Mouse (Mus musculus) ES-E14 (cell line): ENCODE data around the gene Nfic. TPM values are rescaled to one million over a fixed set of nuclear protein-coding genes. Genes with fewer than 3 reads are reported as not detected.

Experiments used
- DNase-seq: peaks from one replicate; pipeline ENCODE4 v3.0.0-alpha.2; 2013; ENCODE audit warnings: low read depth, low spot score
- H3K27ac ChIP-seq: 2 replicates; pipeline ENCODE4 v1.5.1; 2012; ENCODE audit warnings: low read depth, mild to moderate bottlenecking, low read length, moderate library complexity, mixed read lengths; ENCODE audit not compliant: poor library complexity, insufficient read depth, severe bottlenecking
- H3K36me3 ChIP-seq: 2 replicates; pipeline ENCODE4 v1.6.1; 2012; ENCODE audit warnings: mild to moderate bottlenecking, low read length, moderate library complexity, mixed read lengths; ENCODE audit not compliant: control insufficient read depth, poor library complexity, insufficient read depth, severe bottlenecking
- H3K4me1 ChIP-seq, 2 experiments: fragments of 150-350 bp in 1 of 2; sonication (generic) in 1 of 2; 2 replicates each; pipeline ENCODE4 v1.6.1; 2012; ENCODE audit warnings: low read length in 2 of 2, mild to moderate bottlenecking in 1 of 2, mixed read lengths in 1 of 2; ENCODE audit not compliant: control insufficient read depth in 2 of 2, insufficient read depth in 2 of 2, poor library complexity in 1 of 2
- H3K4me3 ChIP-seq, 2 experiments: fragments of 150-350 bp in 1 of 2; sonication (generic) in 1 of 2; 2 replicates each; pipeline ENCODE4 v1.5.1; 2012; ENCODE audit warnings: low read length in 2 of 2, low read depth in 1 of 2, mild to moderate bottlenecking in 1 of 2, mixed read lengths in 1 of 2; ENCODE audit not compliant: insufficient read depth in 1 of 2, poor library complexity in 1 of 2, severe bottlenecking in 1 of 2
- H3K9ac ChIP-seq: 2 replicates; pipeline ENCODE4 v1.6.1; 2012; ENCODE audit warnings: low read depth, mild to moderate bottlenecking, low read length, mixed read lengths; ENCODE audit not compliant: poor library complexity, insufficient read depth, severe bottlenecking
- H3K9me3 ChIP-seq: fragments of 150-350 bp; sonication (generic); 2 replicates; pipeline ENCODE4 v1.6.1; 2012; ENCODE audit warnings: low read depth, mild to moderate bottlenecking, low read length; ENCODE audit not compliant: control insufficient read depth, insufficient read depth
- CHD2 ChIP-seq: IDR thresholded peaks from 2 replicates; pipeline ENCODE4 v1.6.1; 2014; ENCODE audit warnings: mild to moderate bottlenecking, low read depth, low read length, inconsistent platforms
- HCFC1 ChIP-seq: IDR thresholded peaks from 2 replicates; pipeline ENCODE4 v1.6.1; 2012; ENCODE audit warnings: low read length, inconsistent platforms, borderline replicate concordance; ENCODE audit not compliant: insufficient read depth
- MAFK ChIP-seq: IDR thresholded peaks from 2 replicates; pipeline ENCODE4 v1.6.1; 2014; ENCODE audit warnings: mild to moderate bottlenecking, low read depth, low read length, inconsistent platforms; ENCODE audit not compliant: insufficient read depth
- ZC3H11A ChIP-seq: IDR thresholded peaks from 2 replicates; pipeline ENCODE4 v1.6.1; 2012; ENCODE audit warnings: low read depth, mild to moderate bottlenecking, inconsistent platforms, low read length, borderline replicate concordance
- ZNF384 ChIP-seq: IDR thresholded peaks from 2 replicates; pipeline ENCODE4 v1.6.1; 2012; ENCODE audit warnings: low read depth, low read length, inconsistent platforms
- in situ Hi-C, 2 experiments: fragments of 600-800 bp; cut with MboI; formaldehyde crosslinking; loops; one replicate each; pipeline ENCODE4 v1.15.1; 2025; ENCODE audit warnings: low sequenced_read_pairs in 2 of 2, inconsistent platforms in 1 of 2; ENCODE audit not compliant: unreplicated experiment in 2 of 2
- total RNA-seq: library from RNA; depleted of rRNA; stranded (reverse); fragments of 300-350 nt; gene quantifications from 2 replicates; pipeline ENCODE4 v1.2.3, GENCODE M21; 2012

Gene Nfic
- total RNA-seq, 1 experiment = 4.9 TPM

DNA sequence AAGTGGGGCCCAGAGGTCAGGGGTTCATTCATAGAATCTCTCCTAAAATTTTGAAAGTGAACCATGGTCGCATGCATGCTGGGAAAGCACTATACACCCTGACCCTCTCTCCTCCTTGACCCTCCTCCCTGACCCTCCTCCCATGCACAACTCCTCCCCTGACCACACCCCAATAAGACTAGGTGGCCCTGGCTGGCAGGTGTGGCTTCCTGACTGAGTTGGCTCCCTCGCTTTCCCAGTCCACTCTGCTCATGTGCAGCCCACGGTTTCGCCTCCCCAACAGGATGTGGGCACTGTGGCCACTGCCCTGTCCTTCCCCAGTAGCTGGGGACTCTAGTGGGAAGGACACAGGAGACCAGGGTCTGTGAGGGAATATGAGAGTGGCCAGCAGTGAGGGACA lies 45.1 kb downstream of the Nfic start:
- no peak for TF ChIP-seq CHD2
- peaks cover 5% of the 10 kb centered on the region; the same call in 1 of the 2 replicates for H3K36me3 ChIP-seq
- no peak for DNase-seq
- no peaks in the 10 kb centered on the region for H3K9me3 ChIP-seq
- in situ Hi-C loops = no loop called here
- peaks cover 4 to 71% of the 10 kb centered on the region in 2 experiments for H3K4me1 ChIP-seq
- H3K4me3 ChIP-seq = peak overlapping the region; percentile 37 to 50; a peak in 2 of 4 replicates
- H3K9ac ChIP-seq = no peak overlapping the region; the same call in 1 of the 2 replicates
- no peak overlapping the region for H3K27ac ChIP-seq

DNA sequence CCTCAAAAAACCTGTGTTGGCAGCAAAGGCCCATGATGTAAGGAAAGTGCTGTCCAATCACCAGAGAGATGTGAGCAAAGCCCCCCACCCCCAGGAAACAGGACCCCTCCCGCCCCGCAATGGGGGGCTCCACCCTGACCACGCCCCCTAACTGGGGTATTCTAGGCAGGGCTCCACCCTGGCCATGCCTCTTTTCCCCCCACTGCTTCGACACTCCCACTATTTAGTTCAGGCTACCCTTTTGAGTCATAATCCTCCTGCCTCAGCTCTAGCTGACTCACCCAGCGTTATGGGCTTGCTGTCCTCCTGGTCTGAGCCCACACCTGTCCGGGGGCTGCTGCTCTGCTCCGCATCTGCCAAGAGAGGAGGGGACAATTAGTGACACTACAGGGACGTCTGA lies 46.1 kb downstream of the Nfic start:
- H3K9me3 ChIP-seq = no peaks in the 10 kb centered on the region
- DNase-seq = no peak
- peak overlapping the region; percentile 37 to 50; a peak in 3 of 4 replicates for H3K4me3 ChIP-seq
- peaks cover 2 to 72% of the 10 kb centered on the region in 2 experiments for H3K4me1 ChIP-seq
- peaks cover 11% of the 10 kb centered on the region; the same call in 1 of the 2 replicates for H3K36me3 ChIP-seq
- peak overlapping the region; percentile 38; the same call in 1 of the 2 replicates for H3K27ac ChIP-seq
- TF ChIP-seq MAFK = no peak
- no peak for TF ChIP-seq CHD2
- no peak for TF ChIP-seq ZNF384
- TF ChIP-seq HCFC1 = no peak
- TF ChIP-seq ZC3H11A = no peak
- H3K9ac ChIP-seq = peak overlapping the region; percentile 19; the same call in 1 of the 2 replicates
- in situ Hi-C loops = no loop called here

GRCm38 (mm10) chr10:81408871-81409291 lies 46.6 kb downstream of the Nfic start:
- H3K9ac ChIP-seq = no peak overlapping the region
- in situ Hi-C loops = no loop called here
- H3K4me1 ChIP-seq = peaks cover under 1 to 72% of the 10 kb centered on the region in 2 experiments; a peak in 3 of 4 replicates
- H3K27ac ChIP-seq = peak overlapping the region; percentile 38
- H3K4me3 ChIP-seq = peak overlapping the region; percentile 19 to 37; a peak in 3 of 4 replicates
- H3K9me3 ChIP-seq = no peaks in the 10 kb centered on the region
- no peak for TF ChIP-seq HCFC1
- no peak for TF ChIP-seq ZNF384
- TF ChIP-seq ZC3H11A = no peak
- TF ChIP-seq CHD2 = no peak
- peaks cover 12% of the 10 kb centered on the region; the same call in 1 of the 2 replicates for H3K36me3 ChIP-seq
- no peak for DNase-seq

DNA sequence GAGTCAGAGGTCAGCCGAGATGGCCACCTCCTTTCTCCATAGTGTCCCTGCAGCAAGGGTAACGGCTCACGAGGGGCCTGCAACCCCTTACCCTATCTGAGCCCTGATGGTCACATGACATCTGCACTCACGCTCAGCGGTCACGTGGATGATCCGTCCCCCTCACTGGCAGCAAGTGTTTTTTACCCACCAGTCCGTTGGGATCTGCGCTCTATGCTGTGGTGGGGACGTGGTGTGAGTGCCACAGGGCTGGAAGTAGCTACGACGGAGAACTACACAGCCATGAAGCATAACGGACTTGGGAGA lies 47.1 kb downstream of the Nfic start:
- Histone ChIP-seq H3K4me3 (peak overlapping the region in 1 of 2 experiments; percentile 19; a peak in 2 of 4 replicates), H3K9ac (no peak overlapping the region; the same call in 1 of the 2 replicates), H3K9me3 (no peaks in the 10 kb centered on the region), H3K4me1 (peaks cover 3 to 73% of the 10 kb centered on the region in 2 experiments; a peak in 3 of 4 replicates), H3K27ac (no peak overlapping the region), H3K36me3 (peaks cover 12% of the 10 kb centered on the region; the same call in 1 of the 2 replicates)
- no peak for DNase-seq
- TF ChIP-seq HCFC1 (no peak), MAFK (no peak), ZNF384 (no peak), ZC3H11A (no peak), CHD2 (no peak)
- in situ Hi-C loops = no loop called here
